Mouse (Mus musculus) stomach, embryonic 16.5 days (tissue): ENCODE measurements around the gene Pm20d1. TPM values are rescaled to one million over a fixed set of nuclear protein-coding genes. Genes with fewer than 3 reads are reported as not detected.
A peak's percentile ranks its signal among the peaks of the same experiment; 100 is the strongest.

ENCODE experiments used
- ATAC-seq: fragments of 200-750 bp; cut with Nextera tagmentation; 2 replicates; pipeline ENCODE4 v1.8.0; 2017; ENCODE audit warnings: moderate number of reproducible peaks, moderate TSS enrichment; ENCODE audit not compliant: insufficient read depth, low FRiP score
- H3K27ac ChIP-seq: fragments of 300-500 bp; sonication (generic); 2 replicates; pipeline ENCODE4 v1.5.1; 2014; ENCODE audit warnings: low read length
- H3K27me3 ChIP-seq: fragments of 300-500 bp; sonication (generic); 2 replicates; pipeline ENCODE4 v1.6.1; 2014; ENCODE audit warnings: low read length, control low read depth, mixed read lengths; ENCODE audit not compliant: control insufficient read depth, insufficient read depth
- H3K36me3 ChIP-seq: fragments of 300-500 bp; sonication (generic); 2 replicates; pipeline ENCODE4 v1.6.1; 2014; ENCODE audit warnings: low read length; ENCODE audit not compliant: control insufficient read depth, insufficient read depth
- H3K4me1 ChIP-seq: fragments of 300-500 bp; sonication (generic); 2 replicates; pipeline ENCODE4 v1.6.1; 2014; ENCODE audit warnings: low read length, control low read depth, mixed read lengths; ENCODE audit not compliant: control insufficient read depth, insufficient read depth
- H3K4me2 ChIP-seq: fragments of 300-500 bp; sonication (generic); 2 replicates; pipeline ENCODE4 v1.6.1; 2014; ENCODE audit warnings: low read depth, low read length, mixed read lengths
- H3K4me3 ChIP-seq: fragments of 300-500 bp; sonication (generic); replicated peaks from 2 replicates; pipeline ENCODE4 v1.5.1; 2014; ENCODE audit warnings: mild to moderate bottlenecking, low read length
- H3K9ac ChIP-seq: fragments of 300-500 bp; sonication (generic); 2 replicates; pipeline ENCODE4 v1.6.1; 2014; ENCODE audit warnings: low read length
- H3K9me3 ChIP-seq: fragments of 300-500 bp; sonication (generic); replicated peaks from 2 replicates; pipeline ENCODE4 v1.6.1; 2016; ENCODE audit warnings: low read length, control low read depth; ENCODE audit not compliant: control insufficient read depth
- WGBS: fragments of 180-500 bp; shearing (Covaris S2); extraction: QIAGEN DNeasy Blood & Tissue Kit; methylation state at CpG from one replicate; pipeline ENCODE4 v1.1.7; 2014; 5-methylcytosine and 5-hydroxymethylcytosine counted together
- polyA plus RNA-seq: library from polyadenylated mRNA; unstranded; fragments of >200 nt; fragmentation: Nextera tagmentation; extraction: Ambion mirVana; gene quantifications from 2 replicates; pipeline ENCODE4 v1.2.1, GENCODE M21; 2015

The Pm20d1 gene
- polyA plus RNA-seq, 1 experiment from 2014 or later = 2.7 TPM

- WGBS = 77% methylated on average over 5 of the region's 5 CpGs
- H3K36me3 ChIP-seq = no peaks in the 10 kb centered on the region
Measured at GRCm38 (mm10) chr1:131846255-131846654, 49.1 kb downstream of the Pm20d1 start.

GRCm38 (mm10) chr1:131861811-131862210 is 64.6 kb downstream of the Pm20d1 start:
- Histone ChIP-seq H3K27ac (no peak overlapping the region), H3K27me3 (no peaks in the 10 kb centered on the region), H3K9ac (no peak overlapping the region), H3K9me3 (no peaks in the 10 kb centered on the region), H3K36me3 (no peaks in the 10 kb centered on the region), H3K4me1 (no peaks in the 10 kb centered on the region), H3K4me3 (no peak overlapping the region), H3K4me2 (no peak overlapping the region)
- ATAC-seq = no peak
- WGBS = 71% methylated on average over 4 of the region's 4 CpGs

More at GRCm38 (mm10) chr1:131846255-131846654, 49.1 kb downstream of the Pm20d1 start:
- Histone ChIP-seq H3K9ac (no peak overlapping the region), H3K27me3 (no peaks in the 10 kb centered on the region), H3K4me3 (no peak overlapping the region), H3K9me3 (no peaks in the 10 kb centered on the region), H3K4me1 (no peaks in the 10 kb centered on the region), H3K4me2 (no peak overlapping the region), H3K27ac (no peak overlapping the region)
- ATAC-seq = no peak

GRCm38 (mm10) chr1:131865596-131865995 is 68.4 kb downstream of the Pm20d1 start:
- no peaks in the 10 kb centered on the region for H3K36me3 ChIP-seq
- no peak for ATAC-seq
- no peaks in the 10 kb centered on the region for H3K9me3 ChIP-seq
- peaks cover 4% of the 10 kb centered on the region; the same call in 1 of the 2 replicates for H3K4me1 ChIP-seq
- no peak overlapping the region for H3K9ac ChIP-seq
- no peaks in the 10 kb centered on the region for H3K27me3 ChIP-seq
- H3K4me3 ChIP-seq = no peak overlapping the region
- 75% methylated on average over 5 of the region's 5 CpGs for WGBS
- H3K4me2 ChIP-seq = no peak overlapping the region
- no peak overlapping the region for H3K27ac ChIP-seq

GRCm38 (mm10) chr1:131866304-131866999 is 69.3 kb downstream of the Pm20d1 start:
- Histone ChIP-seq H3K4me3 (no peak overlapping the region; the same call in 1 of the 2 replicates), H3K27ac (no peak overlapping the region), H3K9ac (no peak overlapping the region), H3K36me3 (no peaks in the 10 kb centered on the region), H3K4me2 (no peak overlapping the region), H3K4me1 (peaks cover 4% of the 10 kb centered on the region; the same call in 1 of the 2 replicates), H3K27me3 (no peaks in the 10 kb centered on the region), H3K9me3 (no peaks in the 10 kb centered on the region)
- 72% methylated on average over 6 of the region's 6 CpGs for WGBS
- no peak for ATAC-seq

GRCm38 (mm10) chr1:131867093-131867945 is 70.1 kb downstream of the Pm20d1 start, which contains the start of gene Rab29:
TSS of gene Rab29 (plus strand) at chr1:131867224.
- H3K9ac ChIP-seq = peak within 1 kb of the TSS; percentile 81
- H3K4me2 ChIP-seq = peak within 1 kb of the TSS; percentile 85
- peak within 1 kb of the TSS; percentile 69 for H3K4me3 ChIP-seq
- H3K36me3 ChIP-seq = no peaks in the 10 kb centered on the region
- no peaks in the 10 kb centered on the region for H3K27me3 ChIP-seq
- H3K27ac ChIP-seq = peak within 1 kb of the TSS; percentile 34; the same call in 1 of the 2 replicates
- H3K9me3 ChIP-seq = no peaks in the 10 kb centered on the region
- H3K4me1 ChIP-seq = peaks cover 4% of the 10 kb centered on the region; the same call in 1 of the 2 replicates
- under 1% methylated on average over 46 of the region's 46 CpGs for WGBS
- ATAC-seq = peak; percentile 95

GRCm38 (mm10) chr1:131867946-131868290 is 70.7 kb downstream of the Pm20d1 start:
- ATAC-seq = peak; percentile 7; the same call in 1 of the 2 replicates
- H3K4me3 ChIP-seq = peak overlapping the region; percentile 69
- H3K27ac ChIP-seq = no peak overlapping the region
- 18% methylated on average over 10 of the region's 10 CpGs for WGBS
- H3K4me1 ChIP-seq = peaks cover 4% of the 10 kb centered on the region; the same call in 1 of the 2 replicates
- no peaks in the 10 kb centered on the region for H3K27me3 ChIP-seq
- H3K36me3 ChIP-seq = no peaks in the 10 kb centered on the region
- peak overlapping the region; percentile 81 for H3K9ac ChIP-seq
- peak overlapping the region; percentile 85 for H3K4me2 ChIP-seq
- no peaks in the 10 kb centered on the region for H3K9me3 ChIP-seq

- Histone ChIP-seq H3K27me3 (no peaks in the 10 kb centered on the region), H3K36me3 (no peaks in the 10 kb centered on the region), H3K4me1 (peaks cover 4% of the 10 kb centered on the region; the same call in 1 of the 2 replicates), H3K4me2 (no peak overlapping the region), H3K27ac (no peak overlapping the region), H3K9me3 (no peaks in the 10 kb centered on the region), H3K4me3 (no peak overlapping the region), H3K9ac (no peak overlapping the region)
- WGBS = 85% methylated on average over 2 of the region's 2 CpGs
- ATAC-seq = no peak
Measured at GRCm38 (mm10) chr1:131869561-131869960, 72.4 kb downstream of the Pm20d1 start.
